Mouse (Mus musculus): ENCODE measurements around the gene Cldn6. TPM values are rescaled to one million over a fixed set of nuclear protein-coding genes. Genes with fewer than 3 reads are reported as not detected.

The Cldn6 gene
- total RNA-seq, 2 experiments from 2014 or later, result not detected

DNA sequence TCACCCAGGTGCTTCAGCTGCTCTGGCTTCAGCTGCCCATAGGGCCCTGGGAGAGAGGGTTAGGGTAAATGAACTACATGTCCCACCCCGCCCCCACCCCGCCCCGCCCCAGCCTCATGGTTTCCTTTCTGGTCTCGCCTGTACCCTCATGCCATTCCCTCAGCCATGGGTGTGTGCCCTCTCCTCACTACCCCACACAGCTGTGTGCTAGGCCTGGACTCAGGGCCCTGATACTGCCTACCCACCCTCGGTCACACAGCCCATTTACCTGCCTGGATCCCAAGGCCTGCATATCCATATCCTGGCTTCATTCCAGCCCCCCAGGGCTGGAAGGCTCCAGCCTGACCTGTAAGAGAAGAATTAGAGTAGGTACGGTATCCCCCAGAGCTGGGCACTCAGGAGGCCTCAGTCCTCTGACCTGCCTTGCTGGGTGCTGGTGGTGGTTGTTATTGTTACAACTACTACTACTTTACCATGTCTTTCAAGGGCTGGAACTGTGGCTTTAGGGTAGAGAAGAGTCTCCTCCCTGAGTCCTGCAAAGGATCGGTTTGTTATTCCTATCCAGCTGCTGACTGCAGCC, 26.6 kb downstream of the Cldn6 start:
- intact Hi-C loops (cut with DNase I; ENCODE audit: low total_unique reads), result loop anchor here (5.0 kb wide), 1 partner anchor 133 kb away; no protein-coding TSS in a partner anchor
- DNase-seq, result no peak

DNA sequence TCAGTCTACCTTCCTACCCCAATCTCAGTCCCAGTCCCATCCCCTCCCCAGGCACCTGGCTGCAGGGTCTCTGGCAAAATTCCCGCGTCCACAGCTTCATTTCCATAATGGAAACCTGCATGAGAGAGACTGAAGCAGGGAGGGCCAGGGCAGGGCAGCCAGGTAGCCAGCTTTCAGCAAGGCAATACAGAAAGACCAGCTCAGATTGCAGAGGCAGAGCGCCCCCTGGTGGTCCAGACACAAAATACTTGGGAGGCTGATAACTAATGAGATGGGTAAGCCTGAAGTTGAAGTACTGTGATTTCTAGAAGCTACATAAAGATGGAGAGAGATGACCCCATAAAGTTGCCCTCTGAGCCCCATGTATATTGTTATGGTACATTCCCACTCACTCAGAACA, 27.2 kb downstream of the Cldn6 start:
- peak; percentile 70 for DNase-seq
- intact Hi-C loops (cut with DNase I; ENCODE audit: low total_unique reads), result loop anchor here (5.0 kb wide), 1 partner anchor 134 kb away; no protein-coding TSS in a partner anchor

DNA sequence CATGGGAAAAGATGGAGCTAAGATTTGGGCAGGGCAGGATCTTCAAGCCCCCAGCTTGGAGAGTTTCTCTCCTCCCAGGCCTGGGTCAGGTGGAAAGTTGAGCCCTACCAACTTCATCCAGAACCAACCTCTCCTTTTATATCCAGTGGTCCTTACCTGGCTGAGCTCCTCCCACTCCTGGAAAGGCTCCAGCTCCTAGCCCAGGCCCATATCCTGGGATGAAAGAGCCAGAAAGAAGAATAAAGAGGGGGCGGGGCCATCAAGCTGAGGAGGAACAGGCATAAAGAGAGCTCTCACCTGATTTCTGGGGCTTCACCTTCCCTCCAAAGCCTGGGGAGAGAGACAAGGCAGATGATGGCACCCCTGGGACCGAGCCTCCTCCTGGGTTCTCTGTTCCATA, 38.0 kb downstream of the Cldn6 start:
- intact Hi-C loops (cut with DNase I; ENCODE audit: low total_unique reads), result no loop called here
- no peak for DNase-seq

DNA sequence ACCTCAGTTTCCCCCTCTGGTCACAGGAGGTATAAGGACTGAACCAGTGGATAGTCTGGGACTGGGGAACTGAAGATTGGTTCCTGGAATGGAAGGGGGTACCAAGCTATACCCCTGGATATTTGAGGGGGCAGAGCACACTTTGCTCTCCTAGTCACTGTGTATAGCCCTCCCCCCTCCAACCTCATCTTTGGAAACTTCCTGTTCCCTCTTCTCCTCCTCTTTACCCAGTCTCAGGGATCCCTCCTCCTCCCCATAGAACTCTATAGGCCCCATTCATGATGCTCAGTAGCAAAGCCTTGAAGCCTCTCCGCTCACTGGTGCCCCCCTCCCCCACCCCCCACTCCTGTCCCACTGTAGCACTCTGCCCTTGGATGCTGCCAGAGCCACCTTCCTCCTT, 40.4 kb downstream of the Cldn6 start:
- intact Hi-C loops (cut with DNase I; ENCODE audit: low total_unique reads), result no loop called here
- DNase-seq, result no peak

DNA sequence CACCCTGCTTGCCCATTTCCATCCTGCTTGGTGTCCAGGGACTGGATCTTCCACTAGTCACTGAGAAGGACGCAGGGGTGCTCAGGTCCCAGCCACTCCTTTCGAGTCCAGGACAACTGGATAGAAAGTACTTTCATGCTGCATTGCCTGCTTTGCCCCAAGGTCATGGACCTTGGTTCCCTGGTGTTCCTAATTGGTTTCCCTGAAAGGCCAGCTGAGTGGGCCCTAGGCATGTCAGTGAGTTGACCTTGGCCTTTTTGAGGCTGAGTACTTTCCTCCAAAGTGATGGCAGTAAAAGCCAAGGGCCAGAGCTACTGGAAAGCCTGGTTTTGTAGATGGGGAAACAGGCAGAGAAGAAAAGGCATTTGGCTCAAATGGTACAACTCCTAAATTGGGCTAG, 42.8 kb downstream of the Cldn6 start:
- no peak for DNase-seq
- intact Hi-C loops (cut with DNase I; ENCODE audit: low total_unique reads), result no loop called here

DNA sequence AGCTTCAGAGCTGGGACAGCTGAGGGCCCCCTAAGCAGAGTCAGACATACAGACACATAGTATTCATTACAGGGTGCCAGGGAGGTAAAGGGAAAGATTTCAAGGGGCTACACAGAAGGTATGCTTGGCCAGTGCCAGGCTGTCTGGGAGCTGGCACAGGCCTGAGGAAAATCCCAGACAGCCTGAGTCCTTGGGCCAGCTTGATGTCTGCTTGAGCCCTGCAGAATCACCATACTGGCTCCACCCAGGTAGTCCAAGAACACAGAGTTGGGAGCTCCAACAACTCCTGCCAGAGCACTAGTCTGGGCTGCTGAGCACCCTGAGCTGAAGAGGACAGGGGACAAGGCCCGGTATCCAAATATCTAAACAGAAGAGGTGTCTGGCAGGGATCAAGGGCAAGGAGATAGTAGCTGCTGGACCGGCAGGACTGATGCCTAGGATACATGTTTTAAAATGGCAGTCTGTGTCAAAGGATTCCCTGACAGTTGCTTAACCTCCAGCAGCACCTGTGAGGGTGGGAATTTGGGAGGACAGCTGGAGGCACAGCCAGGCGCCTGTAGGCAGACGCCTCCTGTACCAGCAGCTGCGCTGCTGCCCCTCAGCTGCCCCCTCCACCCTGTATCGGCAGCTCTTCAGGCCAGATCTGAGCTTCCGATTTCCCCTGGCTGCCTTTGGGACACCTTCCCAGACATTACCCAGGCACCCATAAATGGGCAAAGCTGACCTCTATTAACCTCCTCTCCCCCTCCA, 43.5 kb downstream of the Cldn6 start, which contains the start of gene 1520401A03Rik:
1520401A03Rik (minus strand) TSS at position 408 of the 750 bp plus-strand sequence.
- no peak for DNase-seq
- intact Hi-C loops (cut with DNase I; ENCODE audit: low total_unique reads), result no loop called here

DNA sequence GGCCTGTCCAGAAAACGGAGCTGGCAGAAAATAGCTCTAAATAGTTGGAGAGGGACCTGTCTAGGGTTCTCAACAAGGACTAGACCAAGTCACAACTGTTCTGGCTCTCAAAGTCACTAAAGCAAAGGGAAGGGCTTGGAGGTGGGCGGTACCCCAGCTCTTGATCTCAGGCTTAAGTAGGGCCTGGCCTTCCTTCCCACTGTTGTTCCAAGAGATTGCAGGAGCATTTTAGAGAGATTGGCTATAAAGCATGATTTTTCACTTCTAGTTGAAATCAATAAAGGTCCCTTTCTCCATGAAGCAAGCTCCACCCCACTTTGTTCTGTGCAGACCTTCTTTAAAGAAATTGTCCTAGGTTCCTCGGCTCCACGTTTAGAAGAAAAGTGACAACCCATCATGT, 46.4 kb downstream of the Cldn6 start:
- intact Hi-C loops (cut with DNase I; ENCODE audit: low total_unique reads), result no loop called here
- no peak for DNase-seq

DNA sequence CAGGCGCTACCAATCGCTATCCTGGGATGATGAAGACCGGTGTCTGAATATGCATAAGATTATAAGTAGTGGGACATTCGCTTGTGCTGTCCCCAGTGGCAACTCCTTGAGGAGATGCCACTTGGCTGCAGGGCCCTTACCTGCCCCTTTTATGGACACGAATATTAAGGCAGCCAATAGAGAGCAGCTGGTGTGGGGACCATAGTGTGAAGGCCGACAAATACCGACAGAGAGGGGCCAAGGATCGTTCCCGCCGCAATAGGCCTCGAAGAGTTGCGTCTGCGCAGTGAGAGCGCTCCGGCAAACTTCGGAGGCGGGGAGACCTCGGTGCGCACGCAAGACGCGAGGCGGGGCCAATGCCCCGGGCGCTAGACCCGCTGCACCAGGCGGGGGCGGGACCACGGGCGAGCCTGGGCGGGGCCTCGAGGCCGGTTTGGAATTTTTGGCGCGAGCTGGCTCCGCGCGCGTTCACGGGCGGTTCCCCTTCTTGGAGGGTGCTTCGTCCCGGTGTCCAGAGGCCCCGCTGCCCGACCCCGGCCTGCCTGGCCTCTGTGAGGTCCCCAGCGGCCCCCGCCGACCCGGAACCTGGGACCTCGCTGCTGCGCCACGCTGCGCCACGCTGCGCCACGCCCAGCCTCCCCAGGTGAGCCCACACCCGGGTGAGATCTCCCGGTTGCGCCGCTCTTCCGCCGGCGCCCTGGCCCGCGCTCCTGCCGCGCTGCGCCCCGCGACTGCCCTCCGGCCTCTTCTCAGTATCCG, 47.1 kb downstream of the Cldn6 start, which contains the start of gene Pkmyt1:
Pkmyt1 (plus strand) TSS at position 338 of the 759 bp plus-strand sequence.
- intact Hi-C loops (cut with DNase I; ENCODE audit: low total_unique reads), result no loop called here

DNA sequence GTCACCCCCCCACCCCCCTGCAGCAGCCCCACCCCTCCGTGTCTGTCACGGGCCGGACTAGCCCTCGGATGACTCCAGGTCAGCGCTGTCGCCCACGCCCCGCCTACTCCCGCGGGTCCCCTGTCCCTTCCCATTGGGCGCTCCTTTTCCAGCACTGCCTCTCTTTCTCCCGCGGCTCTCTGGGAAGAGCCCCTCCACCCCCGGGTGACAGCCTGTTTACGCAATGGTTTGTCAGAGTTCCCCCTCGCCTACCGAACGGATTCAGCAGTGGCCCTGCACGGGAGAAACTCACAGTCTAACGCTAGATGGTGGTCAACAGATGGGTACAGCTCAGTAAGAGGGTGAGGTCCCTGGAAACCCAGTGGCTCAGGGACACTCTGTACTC, 47.7 kb downstream of the Cldn6 start:
- DNase-seq, result peak; percentile 89
- intact Hi-C loops (cut with DNase I; ENCODE audit: low total_unique reads), result no loop called here

More for the DNA sequence above, 47.1 kb downstream of the Cldn6 start, which contains the start of gene Pkmyt1:
- peak; percentile 96 for DNase-seq

DNA sequence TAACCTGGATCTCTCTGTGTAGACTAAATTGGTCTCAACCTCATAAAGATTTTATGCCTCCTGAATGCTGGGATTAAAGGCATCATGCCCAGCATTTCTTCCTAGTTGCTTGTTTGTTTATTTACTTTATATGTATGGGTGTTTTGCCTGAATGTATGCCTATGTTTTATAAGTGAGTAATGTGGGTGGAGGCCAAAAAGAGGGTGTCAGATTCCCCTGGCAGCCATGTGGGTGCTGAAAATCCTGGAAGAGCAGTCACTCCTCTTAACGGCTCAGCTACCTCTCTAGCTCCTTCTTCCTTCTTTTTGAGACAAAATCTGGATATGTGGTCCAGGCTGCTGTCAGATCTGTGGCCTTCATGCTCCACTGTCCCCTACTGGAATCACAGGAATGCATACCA, 51.4 kb downstream of the Cldn6 start:
- no peak for DNase-seq
- intact Hi-C loops (cut with DNase I; ENCODE audit: low total_unique reads), result no loop called here

Other genes starting within 250 kb of the Cldn6 start
- not detected for gene Vmn2r117, start 199.6 kb upstream of the Cldn6 start, total RNA-seq (2021)
- 1 to 10 TPM; 2.2 to 2.6 TPM for gene Zfp213, start 115.0 kb upstream of the Cldn6 start, total RNA-seq (2021)
- gene Zfp13, start 79.8 kb upstream of the Cldn6 start, total RNA-seq (2021), result 1 to 10 TPM; 4.9 TPM
- gene Zscan10, start 78.4 kb upstream of the Cldn6 start, total RNA-seq (2021), result not detected
- under 1 TPM; 0.20 to 0.27 TPM for gene Mmp25, start 34.0 kb upstream of the Cldn6 start, total RNA-seq (2021)
- gene Bicdl2, start 18.7 kb upstream of the Cldn6 start, total RNA-seq (2021), result not detected
- gene Hcfc1r1, start 5.7 kb upstream of the Cldn6 start, total RNA-seq (2021), result 100 to 1,000 TPM; 223 to 235 TPM
- gene Thoc6, start 5.4 kb upstream of the Cldn6 start, total RNA-seq (2021), result 10 to 100 TPM; 15.8 to 19.1 TPM
- 10 to 100 TPM; 18.7 to 57.3 TPM for gene Tnfrsf12a, start 1.8 kb upstream of the Cldn6 start, total RNA-seq (2021)
- gene Cldn9, start 4.8 kb downstream of the Cldn6 start, total RNA-seq (2021), result under 1 TPM; 0.23 to 0.51 TPM
- under 1 TPM in 1 of 2 experiments, not detected in 1; 0.09 TPM for gene 1520401A03Rik, start 43.5 kb downstream of the Cldn6 start, total RNA-seq (2021)
- 1 to 10 TPM; 2.1 to 2.3 TPM for gene Pkmyt1, start 47.1 kb downstream of the Cldn6 start, total RNA-seq (2021)
- gene Paqr4, start 61.6 kb downstream of the Cldn6 start, total RNA-seq (2021), result 1 to 10 TPM; 5.7 to 9.1 TPM
- gene Kremen2, start 66.6 kb downstream of the Cldn6 start, total RNA-seq (2021), result not detected
- gene Flywch1, start 92.4 kb downstream of the Cldn6 start, total RNA-seq (2021), result 10 to 100 TPM; 35.6 to 35.8 TPM
- 1 to 10 TPM; 1.2 to 2.0 TPM for gene Flywch2, start 106.8 kb downstream of the Cldn6 start, total RNA-seq (2021)
- 100 to 1,000 TPM; 148 to 169 TPM for gene Srrm2, start 111.3 kb downstream of the Cldn6 start, total RNA-seq (2021)
- gene Elob, start 149.9 kb downstream of the Cldn6 start, total RNA-seq (2021), result 100 to 1,000 TPM; 321 to 328 TPM
- not detected for gene Prss33, start 156.8 kb downstream of the Cldn6 start, total RNA-seq (2021)
- not detected for gene Prss32, start 164.6 kb downstream of the Cldn6 start, total RNA-seq (2021)
- gene Prss41, start 164.9 kb downstream of the Cldn6 start, total RNA-seq (2021), result under 1 TPM in 1 of 2 experiments, not detected in 1; 0.18 TPM
- gene Prss21, start 188.8 kb downstream of the Cldn6 start, total RNA-seq (2021), result not detected
- gene Dcpp1, start 201.6 kb downstream of the Cldn6 start, total RNA-seq (2021), result not detected
- gene Dcpp2, start 201.6 kb downstream of the Cldn6 start, total RNA-seq (2021), result not detected
- gene Dcpp3, start 238.2 kb downstream of the Cldn6 start, total RNA-seq (2021), result not detected

All from gastrocnemius, postnatal 14 days (tissue).